In the genomic region with DNA sequence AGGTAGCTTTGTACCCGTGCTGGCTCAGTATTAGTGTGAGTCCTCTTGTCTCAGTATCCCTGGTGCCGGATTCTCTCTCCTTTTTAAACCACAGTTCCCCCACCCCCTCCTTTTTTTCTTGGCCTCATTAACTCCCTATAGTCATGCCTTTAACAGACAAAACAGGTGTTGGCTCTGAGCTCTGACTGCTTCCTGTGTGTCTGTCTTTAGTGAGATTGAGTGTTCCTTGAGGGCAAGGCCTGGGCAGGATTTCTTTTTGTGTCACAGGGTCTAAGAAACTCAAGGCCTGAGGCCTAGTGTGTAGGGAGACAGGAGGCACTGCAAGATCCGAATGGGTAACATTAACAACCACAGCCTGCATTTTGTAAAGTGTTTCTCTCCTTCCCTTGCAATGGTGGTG, we compare ENCODE assay signal across 24 mouse cellular contexts. TPM values are rescaled to one million over a fixed set of nuclear protein-coding genes. Genes with fewer than 3 reads are reported as not detected.
DNase-seq lines count a peak whose midpoint lies in the region; ATAC-seq lines count a peak whose summit lies in the region.
"Had no signal": no experiment of that assay in that cellular context is flagged by ENCODE, and none has a peak within 500 bp of the region (broad histone marks: within the 10 kb centered on the region; RNA-seq: fewer than 3 reads in every experiment).

No protein-coding gene starts in this region.

- H3K27ac ChIP-seq in heart, embryonic 16.5 days (ENCODE audit: low read length) = no peak overlapping the region
- no peak overlapping the region for H3K27ac ChIP-seq in heart, embryonic 11.5 days (ENCODE audit: low read depth, low read length)
- H3K27ac ChIP-seq: forebrain, embryonic 15.5 days; heart, embryonic 15.5 days; hindbrain, embryonic 13.5 days; hindbrain, postnatal 0 days had no signal

- intact Hi-C loops in left cerebral cortex, postnatal 25 days (cut with DNase I) = loop anchor here (10.0 kb wide), 1 partner anchor 333 kb away; a partner anchor contains a TSS

- H3K9me3 ChIP-seq in heart, embryonic 16.5 days (replicated peaks; ENCODE audit: control insufficient read depth, low read length) = no peaks in the 10 kb centered on the region
- H3K9me3 ChIP-seq in heart, embryonic 11.5 days (replicated peaks; ENCODE audit: control insufficient read depth, low read length) = no peaks in the 10 kb centered on the region
- H3K9me3 ChIP-seq: forebrain, embryonic 15.5 days; G1E; heart, embryonic 15.5 days; hindbrain, embryonic 13.5 days had no signal

- 0 out of 2 replicates have a peak overlapping the region, but pooled peaks have one; percentile 7 for H3K9ac ChIP-seq in heart, embryonic 16.5 days (ENCODE audit: low read length)
- H3K9ac ChIP-seq in heart, embryonic 11.5 days (ENCODE audit: low read depth, low read length) = no peak overlapping the region
- H3K9ac ChIP-seq: forebrain, embryonic 15.5 days; heart, embryonic 15.5 days; hindbrain, embryonic 13.5 days had no signal

- H3K36me3 ChIP-seq in heart, embryonic 16.5 days (ENCODE audit: control insufficient read depth, insufficient read depth) = peaks cover 36% of the 10 kb centered on the region
- H3K36me3 ChIP-seq in heart, embryonic 11.5 days (ENCODE audit: control insufficient read depth, insufficient read depth, low read length) = peaks cover 11% of the 10 kb centered on the region

- no peaks in the 10 kb centered on the region for H3K27me3 ChIP-seq in heart, embryonic 16.5 days (ENCODE audit: control insufficient read depth, insufficient read depth, low read length)
- no peaks in the 10 kb centered on the region for H3K27me3 ChIP-seq in heart, embryonic 11.5 days (ENCODE audit: control insufficient read depth, insufficient read depth, low read length)
- H3K27me3 ChIP-seq: forebrain, embryonic 15.5 days; heart, embryonic 15.5 days; hindbrain, embryonic 13.5 days had no signal

- peak; percentile 12 for DNase-seq in cerebellum, adult 9-11 months
- no peak for DNase-seq in cerebellum, postnatal 4 days (ENCODE audit: low spot score in 2 of 2)
- peak; percentile 84 for DNase-seq in thymus, postnatal 0 days (ENCODE audit: low spot score)
- DNase-seq in thymus, postnatal 4 days = peak; percentile 49
- DNase-seq in left cerebral cortex, postnatal 25 days (ENCODE audit: low spot score in 2 of 2) = no peak
- DNase-seq: adrenal gland, adult 8-10 months; adrenal gland, postnatal 36 days; cerebellum, adult 8-10 months; cerebellum, postnatal 36 days; gastrocnemius, postnatal 14 days; kidney, adult 11 months had no signal

- H3K4me3 ChIP-seq in heart, embryonic 16.5 days (ENCODE audit: low read length) = no peak overlapping the region
- no peak overlapping the region for H3K4me3 ChIP-seq in heart, embryonic 11.5 days (ENCODE audit: low read depth, low read length)
- H3K4me3 ChIP-seq: forebrain, embryonic 15.5 days; heart, embryonic 15.5 days; hindbrain, embryonic 13.5 days had no signal

- H3K4me2 ChIP-seq in heart, embryonic 16.5 days (ENCODE audit: low read depth, low read length) = no peak overlapping the region; the same call in 1 of the 2 replicates
- H3K4me2 ChIP-seq in heart, embryonic 11.5 days = no peak overlapping the region
- H3K4me2 ChIP-seq: forebrain, embryonic 15.5 days; heart, embryonic 15.5 days; hindbrain, embryonic 13.5 days had no signal

- ATAC-seq in heart, embryonic 16.5 days (replicated peaks; ENCODE audit: extremely low read depth, insufficient read depth, low FRiP score) = no peak
- no peak for ATAC-seq in heart, embryonic 11.5 days (replicated peaks; ENCODE audit: insufficient number of reproducible peaks, low FRiP score, low TSS enrichment)
- ATAC-seq: forebrain, embryonic 15.5 days; hindbrain, postnatal 0 days had no signal

- WGBS in heart, embryonic 16.5 days = 85% methylated on average over 3 of the region's 3 CpGs
- WGBS in heart, embryonic 11.5 days (ENCODE audit: insufficient replicate concordance) = 80% methylated on average over 3 of the region's 3 CpGs

- H3K4me1 ChIP-seq in heart, embryonic 16.5 days (ENCODE audit: control insufficient read depth, insufficient read depth, low read length) = peaks cover 14% of the 10 kb centered on the region
- H3K4me1 ChIP-seq in heart, embryonic 11.5 days (ENCODE audit: control insufficient read depth, insufficient read depth, low read length) = peaks cover 9% of the 10 kb centered on the region; the same call in 1 of the 2 replicates

RNA-seq across cellular contexts. Expression of a gene that starts 4.1 kb away (rescaled TPM):
- polyA plus RNA-seq in heart, embryonic 16.5 days (2015; fragmentation: Nextera tagmentation; extraction: Ambion mirVana) = 94.5 and 96.4 TPM in 2 replicates
- polyA plus RNA-seq in heart, embryonic 11.5 days (2014; fragmentation: Nextera tagmentation; extraction: Ambion mirVana) = 29.8 and 38.0 TPM in 2 replicates
- 300 and 352 TPM in 2 replicates for polyA plus RNA-seq in thymus, postnatal 0 days (2015; fragmentation: Nextera tagmentation; extraction: Ambion mirVana)
- 10 to 100 TPM; 21.5 to 27.9 TPM for total RNA-seq in left cerebral cortex, postnatal 25 days (2021)

RNA-seq across cellular contexts. Expression of a gene that starts 13.6 kb away (rescaled TPM):
- 10.8 and 12.2 TPM in 2 replicates for polyA plus RNA-seq in heart, embryonic 16.5 days (2015; fragmentation: Nextera tagmentation; extraction: Ambion mirVana)
- 15.7 and 17.9 TPM in 2 replicates for polyA plus RNA-seq in heart, embryonic 11.5 days (2014; fragmentation: Nextera tagmentation; extraction: Ambion mirVana)
- 3.5 TPM in 2 replicates for polyA plus RNA-seq in thymus, postnatal 0 days (2015; fragmentation: Nextera tagmentation; extraction: Ambion mirVana)
- 1 to 10 TPM; 5.2 to 5.4 TPM for total RNA-seq in left cerebral cortex, postnatal 25 days (2021)
- total RNA-seq: G1E had no signal
- polyA plus RNA-seq: G1E had no signal

RNA-seq across cellular contexts. Expression of a gene that starts 39.7 kb away (rescaled TPM):
- not detected in 2 replicates for polyA plus RNA-seq in heart, embryonic 16.5 days (2015; fragmentation: Nextera tagmentation; extraction: Ambion mirVana)
- polyA plus RNA-seq in heart, embryonic 11.5 days (2014; fragmentation: Nextera tagmentation; extraction: Ambion mirVana) = not detected in 2 replicates
- 0.05 and 0.18 TPM in 2 replicates for polyA plus RNA-seq in thymus, postnatal 0 days (2015; fragmentation: Nextera tagmentation; extraction: Ambion mirVana)
- total RNA-seq in left cerebral cortex, postnatal 25 days (2021) = not detected
- total RNA-seq: adrenal gland, adult 8-10 months; adrenal gland, postnatal 36 days; gastrocnemius, postnatal 14 days; heart, adult 8-10 months; hematopoietic stem cell, adult 5-6 weeks; hindbrain, postnatal 0 days had no signal
- polyA plus RNA-seq: embryonic facial prominence, embryonic 11.5 days; forebrain, embryonic 11.5 days; forebrain, embryonic 15.5 days; G1E; gonadal fat pad, adult 2 months; heart, embryonic 15.5 days; hindbrain, embryonic 13.5 days; hindbrain, postnatal 0 days; intestine, embryonic 14.5 days had no signal

Comparison
In these comparisons a context has a peak if more than half of its experiments do, and no peak if none do; other contexts are left out.
1. DNase-seq: peak in cerebellum, adult 9-11 months (single experiment), thymus, postnatal 0 days (single experiment) and thymus, postnatal 4 days (single experiment); none in cerebellum, postnatal 4 days (0 of 2) and left cerebral cortex, postnatal 25 days (0 of 2).